Mouse (Mus musculus): ENCODE results near the gene Msh2. TPM values are rescaled to one million over a fixed set of nuclear protein-coding genes. Genes with fewer than 3 reads are reported as not detected.

The Msh2 gene
- polyA plus RNA-seq (2012; rRNA removed): 9.5 and 10.8 TPM in 2 replicates

GRCm38 (mm10) chr17:87671890-87672660, at the start of gene Msh2:
Gene Msh2 (plus strand): TSS chr17:87672330.

Other genes with a start within 250 kb of the Msh2 start
- not detected in 2 replicates for gene Stpg4, start 244.6 kb upstream of the Msh2 start, polyA plus RNA-seq (2012; rRNA removed)
- gene Calm2, start 225.4 kb upstream of the Msh2 start, polyA plus RNA-seq (2012; rRNA removed): 184 and 197 TPM in 2 replicates
- 3.0 and 4.4 TPM in 2 replicates for gene Epcam, start 36.4 kb upstream of the Msh2 start, polyA plus RNA-seq (2012; rRNA removed)
- 0.49 and 0.85 TPM in 2 replicates for gene Kcnk12, start 125.7 kb downstream of the Msh2 start, polyA plus RNA-seq (2012; rRNA removed)
- gene Rpl36-ps4, start 248.6 kb downstream of the Msh2 start, polyA plus RNA-seq (2012; rRNA removed): not detected in 2 replicates

All from liver, embryonic 18 days (tissue).